Mouse (Mus musculus): ENCODE measurements around the gene Dnase2b. TPM values are rescaled to one million over a fixed set of nuclear protein-coding genes. Genes with fewer than 3 reads are reported as not detected.

Dnase2b gene
- not detected in 2 replicates for polyA plus RNA-seq (2012; rRNA removed)

- no peaks in the 10 kb centered on the region for H3K27me3 ChIP-seq (ENCODE audit: control insufficient read depth, insufficient read depth, low read length)
- no peaks in the 10 kb centered on the region for H3K4me1 ChIP-seq (ENCODE audit: control insufficient read depth, insufficient read depth, insufficient read length, low read length)
- H3K27ac ChIP-seq (ENCODE audit: insufficient read depth, low read depth, low read length) = no peak within 1 kb of the TSS
- no peak for TF ChIP-seq CTCF (IDR thresholded peaks at IDR 0.05; ENCODE audit: extremely low read depth, insufficient read length, insufficient replicate concordance, low read depth, low read length)
- no peak for TF ChIP-seq POLR2A (IDR thresholded peaks at IDR 0.05; ENCODE audit: low read depth, low read length)
- H3K4me3 ChIP-seq (ENCODE audit: low read depth, low read length) = no peak within 1 kb of the TSS
- no peaks in the 10 kb centered on the region for H3K36me3 ChIP-seq (ENCODE audit: control insufficient read depth, insufficient read depth, low read length)
- 86% methylated on average over 4 of the region's 4 CpGs for WGBS
These were observed at the start of gene Dnase2b for GRCm38 (mm10) chr3:146615496-146615895. Gene Dnase2b, minus strand, starts transcription at chr3:146615596.

- Histone ChIP-seq H3K27ac (ENCODE audit: insufficient read depth, low read depth, low read length) (no peak overlapping the region), H3K27me3 (ENCODE audit: control insufficient read depth, insufficient read depth, low read length) (no peaks in the 10 kb centered on the region), H3K4me3 (ENCODE audit: low read depth, low read length) (no peak overlapping the region), H3K36me3 (ENCODE audit: control insufficient read depth, insufficient read depth, low read length) (no peaks in the 10 kb centered on the region), H3K4me1 (ENCODE audit: control insufficient read depth, insufficient read depth, insufficient read length, low read length) (no peaks in the 10 kb centered on the region)
- no peak for TF ChIP-seq POLR2A (IDR thresholded peaks at IDR 0.05; ENCODE audit: low read depth, low read length)
- TF ChIP-seq CTCF (IDR thresholded peaks at IDR 0.05; ENCODE audit: extremely low read depth, insufficient read length, insufficient replicate concordance, low read depth, low read length) = no peak
- 77% methylated on average over 7 of the region's 7 CpGs for WGBS
These were observed 46.5 kb upstream of the Dnase2b start for GRCm38 (mm10) chr3:146661907-146662306.

- Histone ChIP-seq H3K4me1 (ENCODE audit: control insufficient read depth, insufficient read depth, insufficient read length, low read length) (no peaks in the 10 kb centered on the region), H3K4me3 (ENCODE audit: low read depth, low read length) (no peak overlapping the region), H3K27me3 (ENCODE audit: control insufficient read depth, insufficient read depth, low read length) (no peaks in the 10 kb centered on the region), H3K27ac (ENCODE audit: insufficient read depth, low read depth, low read length) (no peak overlapping the region), H3K36me3 (ENCODE audit: control insufficient read depth, insufficient read depth, low read length) (no peaks in the 10 kb centered on the region)
- TF ChIP-seq CTCF (IDR thresholded peaks at IDR 0.05; ENCODE audit: extremely low read depth, insufficient read length, insufficient replicate concordance, low read depth, low read length) = no peak
- no peak for TF ChIP-seq POLR2A (IDR thresholded peaks at IDR 0.05; ENCODE audit: low read depth, low read length)
- 68% methylated on average over 6 of the region's 6 CpGs for WGBS
These were observed 45.6 kb upstream of the Dnase2b start for GRCm38 (mm10) chr3:146661001-146661400.

GRCm38 (mm10) chr3:146659321-146659720, 43.9 kb upstream of the Dnase2b start:
- 90% methylated on average over 5 of the region's 5 CpGs for WGBS
- Histone ChIP-seq H3K36me3 (ENCODE audit: control insufficient read depth, insufficient read depth, low read length) (no peaks in the 10 kb centered on the region), H3K27ac (ENCODE audit: insufficient read depth, low read depth, low read length) (no peak overlapping the region), H3K4me3 (ENCODE audit: low read depth, low read length) (no peak overlapping the region), H3K4me1 (ENCODE audit: control insufficient read depth, insufficient read depth, insufficient read length, low read length) (no peaks in the 10 kb centered on the region), H3K27me3 (ENCODE audit: control insufficient read depth, insufficient read depth, low read length) (no peaks in the 10 kb centered on the region)
- TF ChIP-seq POLR2A (IDR thresholded peaks at IDR 0.05; ENCODE audit: low read depth, low read length) = no peak
- no peak for TF ChIP-seq CTCF (IDR thresholded peaks at IDR 0.05; ENCODE audit: extremely low read depth, insufficient read length, insufficient replicate concordance, low read depth, low read length)

- TF ChIP-seq POLR2A (IDR thresholded peaks at IDR 0.05; ENCODE audit: low read depth, low read length) = no peak
- no peak for TF ChIP-seq CTCF (IDR thresholded peaks at IDR 0.05; ENCODE audit: extremely low read depth, insufficient read length, insufficient replicate concordance, low read depth, low read length)
- Histone ChIP-seq H3K4me3 (ENCODE audit: low read depth, low read length) (no peak overlapping the region), H3K27ac (ENCODE audit: insufficient read depth, low read depth, low read length) (no peak overlapping the region), H3K27me3 (ENCODE audit: control insufficient read depth, insufficient read depth, low read length) (no peaks in the 10 kb centered on the region), H3K36me3 (ENCODE audit: control insufficient read depth, insufficient read depth, low read length) (no peaks in the 10 kb centered on the region), H3K4me1 (ENCODE audit: control insufficient read depth, insufficient read depth, insufficient read length, low read length) (no peaks in the 10 kb centered on the region)
- WGBS = 90% methylated on average over 1 of the region's 1 CpGs
These were observed 42.8 kb upstream of the Dnase2b start for GRCm38 (mm10) chr3:146658061-146658639.

GRCm38 (mm10) chr3:146657433-146657832, 42.0 kb upstream of the Dnase2b start:
- TF ChIP-seq POLR2A (IDR thresholded peaks at IDR 0.05; ENCODE audit: low read depth, low read length) (no peak), CTCF (IDR thresholded peaks at IDR 0.05; ENCODE audit: extremely low read depth, insufficient read length, insufficient replicate concordance, low read depth, low read length) (no peak)
- Histone ChIP-seq H3K4me3 (ENCODE audit: low read depth, low read length) (no peak overlapping the region), H3K4me1 (ENCODE audit: control insufficient read depth, insufficient read depth, insufficient read length, low read length) (no peaks in the 10 kb centered on the region), H3K27ac (ENCODE audit: insufficient read depth, low read depth, low read length) (no peak overlapping the region), H3K27me3 (ENCODE audit: control insufficient read depth, insufficient read depth, low read length) (no peaks in the 10 kb centered on the region), H3K36me3 (ENCODE audit: control insufficient read depth, insufficient read depth, low read length) (no peaks in the 10 kb centered on the region)
- 81% methylated on average over 5 of the region's 5 CpGs for WGBS

GRCm38 (mm10) chr3:146655111-146655577, 39.7 kb upstream of the Dnase2b start:
- 42% methylated on average over 2 of the region's 2 CpGs for WGBS
- TF ChIP-seq POLR2A (IDR thresholded peaks at IDR 0.05; ENCODE audit: low read depth, low read length) (no peak), CTCF (IDR thresholded peaks at IDR 0.05; ENCODE audit: extremely low read depth, insufficient read length, insufficient replicate concordance, low read depth, low read length) (no peak)

More at GRCm38 (mm10) chr3:146655111-146655577, 39.7 kb upstream of the Dnase2b start:
- no peaks in the 10 kb centered on the region for H3K4me1 ChIP-seq (ENCODE audit: control insufficient read depth, insufficient read depth, insufficient read length, low read length)
- no peaks in the 10 kb centered on the region for H3K27me3 ChIP-seq (ENCODE audit: control insufficient read depth, insufficient read depth, low read length)
- H3K27ac ChIP-seq (ENCODE audit: insufficient read depth, low read depth, low read length) = no peak overlapping the region
- H3K4me3 ChIP-seq (ENCODE audit: low read depth, low read length) = no peak overlapping the region
- no peaks in the 10 kb centered on the region for H3K36me3 ChIP-seq (ENCODE audit: control insufficient read depth, insufficient read depth, low read length)
